Mouse (Mus musculus) c-Kit-positive CD71-positive TER-119-negative erythroid progenitor cells, embryonic 14.5 days (primary cell): ENCODE results near the gene Bmper.

Experiments used
- DNase-seq: peaks from one replicate; pipeline ENCODE4 v3.0.0-alpha.2; 2013; ENCODE audit warnings: low read depth

Gene Bmper

DNA sequence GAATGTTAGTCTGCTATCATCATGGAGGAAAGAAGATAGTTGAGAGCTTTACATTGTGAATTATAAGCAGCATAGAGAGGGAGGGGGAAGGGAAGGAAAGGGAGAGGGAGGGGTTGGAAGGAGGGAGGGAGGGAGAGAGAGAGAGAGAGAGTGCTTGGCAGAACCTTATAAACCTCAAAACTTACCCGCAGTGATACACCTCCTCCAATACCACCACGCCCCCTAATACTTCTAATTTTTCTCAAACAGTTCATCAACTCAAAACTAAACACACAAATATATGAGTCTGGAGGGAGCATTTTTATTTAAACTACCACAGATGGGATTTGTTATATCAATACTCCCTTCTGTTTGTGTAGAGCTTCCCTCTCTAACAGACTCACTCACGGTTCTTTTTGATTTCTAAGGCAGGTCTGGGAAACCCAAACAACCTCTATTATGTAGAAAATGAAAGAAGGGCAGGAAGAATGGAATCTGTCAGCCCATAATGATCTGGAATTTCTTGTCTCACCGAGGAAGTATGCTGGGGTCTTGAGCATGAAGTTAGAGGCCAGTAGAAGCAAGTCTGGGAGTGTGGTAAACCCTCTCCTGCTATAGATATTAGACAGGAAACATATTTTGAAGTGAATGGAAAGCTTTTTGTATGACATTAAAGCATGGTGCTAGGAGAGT is 152.0 kb downstream of the Bmper start:
- no peak for DNase-seq

DNA sequence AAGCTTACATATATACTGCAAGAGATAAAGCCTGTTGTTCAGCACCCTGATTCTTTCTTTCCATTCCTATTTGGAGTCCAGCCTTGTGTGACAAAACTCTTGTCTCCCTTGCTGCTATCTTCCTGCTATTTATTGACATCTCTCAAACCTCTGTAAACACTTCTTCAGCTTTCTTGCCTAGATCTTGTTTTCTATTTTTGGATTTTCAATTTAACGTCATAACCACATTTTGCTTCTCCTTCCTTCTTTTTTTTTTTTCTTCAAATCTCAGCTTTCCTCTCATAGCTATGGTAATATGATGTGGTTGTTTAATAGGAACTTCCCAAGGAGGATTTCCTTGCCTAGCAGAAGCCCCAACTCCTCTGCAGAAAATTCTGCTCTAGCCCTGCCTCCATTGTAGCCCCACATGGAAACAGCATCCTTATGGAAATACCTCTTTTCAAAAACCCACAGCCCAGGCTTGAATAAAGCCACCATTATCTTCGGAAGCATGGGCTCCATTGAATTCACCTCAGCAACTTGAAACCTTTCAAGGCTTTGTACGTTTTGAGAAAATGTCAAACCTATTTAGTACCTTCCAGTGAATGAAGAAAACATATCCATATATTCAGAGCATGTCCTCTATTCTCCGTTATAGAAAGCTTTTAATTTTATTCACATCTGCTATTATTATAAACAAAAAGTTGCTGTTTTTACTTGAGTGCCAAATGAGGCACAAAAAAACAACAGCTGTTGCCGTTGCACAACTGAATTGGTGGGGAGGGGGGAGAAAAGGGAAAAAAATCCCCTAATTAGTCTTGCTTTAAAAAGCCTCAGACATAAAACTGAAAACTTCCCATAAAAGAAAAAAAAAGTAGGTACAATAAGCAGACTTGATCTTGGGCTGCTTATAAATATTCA is 155.2 kb downstream of the Bmper start:
- no peak for DNase-seq

DNA sequence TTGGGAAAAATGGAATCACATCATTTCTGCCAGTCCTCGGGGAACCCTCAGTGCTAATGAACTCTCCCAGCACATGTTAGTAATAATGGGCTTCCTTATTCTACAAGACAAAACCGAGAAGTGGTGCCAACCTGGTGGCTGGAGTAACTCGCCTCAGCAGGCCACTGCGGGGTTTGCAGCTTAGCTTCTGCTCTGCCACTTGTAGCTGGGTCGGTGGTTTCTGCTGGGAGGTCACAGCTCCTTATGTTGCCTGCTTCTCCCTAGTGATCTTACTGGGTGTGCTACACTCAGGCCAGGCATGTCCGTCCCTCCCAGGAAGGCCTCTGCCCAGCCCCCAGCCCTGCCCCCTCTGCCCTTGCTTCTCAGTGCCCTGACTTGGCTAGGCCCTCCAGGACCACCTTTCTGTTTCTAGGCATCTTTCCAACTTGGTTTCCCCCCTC is 155.9 kb downstream of the Bmper start:
- no peak for DNase-seq

DNA sequence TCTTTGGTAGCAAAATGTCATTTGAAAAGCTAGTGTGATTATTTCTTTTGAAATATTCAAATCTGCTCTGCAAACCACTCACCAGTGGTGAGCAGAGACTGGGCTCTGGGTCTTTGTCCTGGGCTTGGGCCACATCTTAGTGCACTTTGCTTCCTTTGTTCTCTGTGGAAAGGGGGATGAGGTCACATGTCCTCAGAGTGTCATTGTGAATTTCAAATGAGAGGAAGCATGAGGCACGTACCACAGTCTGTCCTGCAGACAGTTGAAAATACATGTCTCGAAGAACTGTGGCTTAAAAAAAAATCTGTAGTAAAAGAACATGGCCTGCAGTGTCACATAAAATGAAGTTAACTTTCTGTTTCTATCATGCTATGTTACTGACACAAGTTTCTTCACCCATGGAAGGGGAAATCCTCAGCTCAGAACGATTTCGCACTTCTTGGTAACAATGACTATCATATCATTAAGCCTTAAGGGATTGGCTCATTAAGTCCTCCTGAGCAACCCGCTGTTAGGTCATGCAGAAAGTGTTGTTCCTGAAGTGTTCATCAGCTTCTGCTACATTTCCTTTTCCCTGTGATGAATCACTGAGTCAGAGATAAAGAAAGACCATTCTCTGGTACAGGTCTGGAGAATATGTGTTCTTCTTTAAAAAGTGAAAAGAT is 157.4 kb downstream of the Bmper start:
- DNase-seq: no peak

DNA sequence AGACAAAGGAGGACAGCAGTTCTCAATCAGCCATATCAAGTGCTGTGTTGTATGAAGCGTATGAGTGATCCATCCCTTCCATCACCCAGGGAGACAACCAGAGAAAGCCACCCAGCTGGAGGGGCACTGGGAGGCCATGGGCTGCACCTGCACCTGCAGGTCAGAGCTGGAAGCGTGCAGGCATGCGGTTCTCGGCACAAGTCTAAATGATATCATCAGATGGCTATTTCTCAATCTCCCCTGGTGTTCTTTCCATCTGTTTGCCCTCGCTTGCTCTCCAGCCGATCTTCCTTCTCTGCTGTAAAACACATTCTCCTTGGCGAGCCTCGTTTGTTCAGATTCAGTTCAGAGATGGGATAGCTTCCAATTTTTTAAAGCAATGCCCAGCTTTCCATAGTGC is 160.4 kb downstream of the Bmper start:
- DNase-seq: no peak

DNA sequence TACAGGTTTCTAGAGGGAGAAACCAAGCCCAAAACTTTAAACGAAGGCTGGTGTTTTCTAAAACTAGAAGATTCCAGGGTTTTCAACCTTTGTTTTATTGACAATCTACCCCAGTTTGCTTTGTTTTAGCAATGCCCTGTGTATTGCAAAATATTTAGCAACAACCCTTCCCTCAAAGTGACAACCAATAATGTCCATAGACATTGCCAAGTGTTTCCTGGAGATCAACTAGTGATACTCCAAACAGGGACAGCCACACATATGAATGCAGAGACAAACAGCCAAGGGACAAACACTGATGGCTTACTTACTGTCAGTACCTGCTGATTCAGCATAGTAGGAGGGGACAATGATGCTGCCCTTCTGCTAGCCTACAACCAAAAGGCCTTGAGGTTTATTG is 161.0 kb downstream of the Bmper start:
- DNase-seq: no peak

DNA sequence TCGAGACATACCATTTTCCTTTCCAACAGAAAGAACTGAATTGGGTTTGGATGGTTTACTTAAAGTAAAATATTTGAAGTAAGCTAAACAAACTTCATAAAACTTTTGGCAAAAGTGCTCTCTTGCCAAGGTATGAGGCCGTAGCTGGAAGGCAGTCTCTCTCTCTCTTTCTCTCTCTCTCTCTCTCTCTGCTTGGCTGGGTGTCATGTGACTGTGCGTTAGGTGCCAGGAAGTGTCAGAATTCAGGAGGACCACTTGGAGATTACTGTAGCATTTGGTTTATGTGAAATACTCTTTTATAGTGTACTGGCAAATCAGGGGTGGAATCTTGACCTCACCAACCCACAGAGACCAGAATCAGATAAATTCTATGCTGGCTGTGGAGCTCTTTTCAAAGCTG is 162.0 kb downstream of the Bmper start:
- no peak for DNase-seq

DNA sequence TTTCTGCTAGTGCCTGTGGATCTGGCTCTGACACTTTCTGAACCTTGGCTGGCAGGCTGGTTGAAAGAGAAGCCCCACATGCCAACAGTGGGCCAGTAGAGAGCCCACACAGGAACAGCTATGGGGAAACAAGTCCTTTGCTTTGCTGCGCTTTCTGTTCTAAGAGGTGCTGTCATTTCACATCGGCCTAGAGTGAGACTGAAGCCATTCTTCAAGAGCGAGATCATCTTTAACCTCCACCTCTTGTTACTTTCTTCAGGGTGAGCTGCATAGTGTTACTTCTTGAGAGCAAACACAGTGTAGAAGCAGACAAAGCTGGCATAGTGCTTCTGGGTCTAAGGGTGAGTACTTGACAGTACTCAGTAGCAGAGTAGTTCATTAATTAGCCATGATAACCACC is 163.3 kb downstream of the Bmper start:
- no peak for DNase-seq

DNA sequence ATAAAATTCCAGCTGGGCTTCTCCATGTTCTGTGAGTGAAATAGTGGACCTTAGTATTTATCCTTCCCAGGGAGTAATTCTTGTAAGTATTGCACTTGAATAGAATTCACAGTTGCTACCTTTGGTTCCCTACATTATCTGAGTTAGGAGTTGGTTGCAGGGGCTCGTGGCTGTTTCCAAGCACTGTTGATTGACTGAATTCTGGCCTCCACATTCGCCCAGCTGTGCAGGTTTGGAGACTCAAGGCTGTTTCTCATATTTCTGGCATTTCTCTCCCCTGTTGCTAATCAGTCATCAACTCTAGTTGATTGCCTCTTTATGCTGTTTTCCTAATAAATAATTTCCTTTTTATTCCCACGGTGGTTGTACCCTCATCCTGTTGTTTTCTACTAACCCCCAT is 167.2 kb downstream of the Bmper start:
- DNase-seq: no peak

DNA sequence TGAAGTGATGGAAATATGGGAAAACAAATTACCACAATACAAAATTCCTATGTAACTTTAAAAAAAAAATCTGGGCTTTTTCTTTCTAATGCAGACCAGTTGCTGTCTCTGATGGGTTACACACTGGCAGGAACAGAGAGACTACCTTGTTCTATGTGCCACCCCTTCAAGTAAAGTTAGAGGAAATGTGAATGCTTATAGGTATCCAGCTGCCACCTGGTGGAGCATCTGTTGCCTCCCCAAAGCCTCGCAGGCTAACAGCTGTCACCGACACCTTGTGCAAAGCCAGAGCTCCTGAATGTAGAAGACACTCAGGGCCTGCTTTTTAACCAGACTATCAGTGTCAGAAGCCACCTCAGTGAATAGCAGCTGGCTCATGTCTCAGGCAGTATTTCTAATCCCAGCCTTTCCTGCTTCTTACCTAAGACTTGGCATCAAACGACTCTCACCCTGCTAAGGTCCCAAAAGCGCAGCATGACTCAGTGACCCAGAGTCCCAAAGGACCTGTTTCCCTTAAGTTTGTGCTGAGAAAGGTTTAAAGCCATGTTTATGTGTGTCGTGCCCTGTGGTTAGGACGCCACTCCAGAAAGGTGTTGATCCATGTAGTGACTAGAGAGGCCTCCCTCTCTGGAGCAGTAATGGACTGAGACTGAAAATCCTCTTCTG is 171.9 kb downstream of the Bmper start:
- DNase-seq: no peak

DNA sequence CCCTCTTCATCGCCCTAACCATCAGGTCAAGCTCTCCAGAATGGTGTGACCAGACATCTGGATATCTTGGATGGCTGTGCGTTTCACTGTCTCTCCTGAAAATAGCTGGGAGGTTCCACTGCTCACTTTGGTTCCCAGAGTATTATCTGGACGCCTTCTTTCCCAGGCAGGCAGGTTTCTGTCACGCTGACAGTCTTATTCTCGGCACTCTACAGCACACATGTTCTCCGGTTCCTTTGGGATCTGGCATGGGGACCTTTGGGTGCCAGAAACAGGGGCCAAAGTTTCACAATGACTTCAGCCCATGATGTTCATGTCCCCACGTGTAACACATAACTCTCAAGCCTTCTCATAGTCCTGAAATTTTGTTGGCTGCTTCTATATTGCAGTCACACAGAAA is 173.3 kb downstream of the Bmper start:
- DNase-seq: no peak

DNA sequence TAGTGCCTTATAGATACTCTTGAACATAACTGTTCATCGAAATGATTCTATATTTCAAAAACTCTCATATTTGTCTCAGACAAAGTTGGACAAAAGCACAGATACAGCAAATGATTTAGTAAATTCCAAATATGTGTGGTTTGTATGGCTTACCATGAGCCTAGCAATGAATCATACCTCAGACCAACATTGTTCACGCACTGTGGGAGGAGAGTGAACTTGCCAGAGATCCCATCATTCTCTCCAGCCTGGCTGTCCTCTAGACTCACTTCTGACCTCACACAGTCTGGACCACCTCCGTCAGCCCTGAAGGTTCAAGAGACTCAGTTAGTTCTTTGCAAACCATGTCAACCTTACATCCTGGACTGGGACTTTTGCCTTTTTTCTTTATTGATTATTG is 175.0 kb downstream of the Bmper start:
- no peak for DNase-seq

DNA sequence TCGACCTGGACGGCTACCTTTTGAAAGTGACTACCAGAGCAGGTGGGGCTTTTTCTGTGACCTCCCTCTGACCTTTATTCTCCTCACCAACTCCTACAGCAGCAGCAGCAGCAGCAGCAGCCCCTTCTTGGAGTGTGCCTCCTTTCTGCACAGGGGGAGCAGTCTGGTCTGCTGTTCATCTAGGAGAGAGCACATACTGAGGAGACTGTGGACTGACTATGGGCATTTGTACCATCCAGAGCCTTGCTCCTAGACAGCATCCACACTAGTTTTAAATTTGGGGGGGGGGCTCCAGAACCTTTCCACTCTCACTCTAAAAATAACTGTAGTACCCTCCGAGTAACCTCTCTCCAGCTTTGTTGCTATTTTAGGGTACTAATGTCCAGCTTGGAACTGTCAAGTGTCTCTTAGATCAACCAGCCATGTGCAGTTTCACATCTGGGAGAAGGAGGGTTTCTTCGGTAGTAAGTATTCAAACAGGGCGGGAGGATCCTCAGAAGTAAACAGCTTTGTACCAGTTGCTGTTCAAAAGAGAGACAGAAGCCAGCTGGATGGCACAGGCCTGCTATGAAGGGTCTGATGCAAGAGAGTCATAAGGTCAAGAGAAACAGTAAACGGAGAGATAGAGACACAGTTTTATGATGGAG is 176.9 kb downstream of the Bmper start:
- DNase-seq: no peak

DNA sequence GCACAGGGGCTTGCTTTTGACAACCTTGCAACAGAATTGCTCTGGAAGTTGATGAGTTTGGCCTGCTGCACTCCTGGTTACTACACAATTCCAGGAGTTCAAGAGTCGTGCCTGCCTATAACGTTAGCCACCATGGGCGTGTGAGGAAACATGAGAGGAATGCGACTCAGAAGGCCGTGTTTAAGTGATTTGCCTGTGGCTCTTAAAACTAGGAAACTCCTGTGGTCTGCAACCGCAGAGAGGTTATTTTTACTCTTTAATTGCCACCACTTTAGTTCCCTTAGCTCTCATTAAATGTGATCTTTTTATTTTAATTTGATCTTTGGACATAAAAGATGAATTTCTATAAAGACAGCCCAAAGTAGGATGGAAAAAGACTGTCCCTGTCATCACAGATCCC is 184.5 kb downstream of the Bmper start:
- no peak for DNase-seq

DNA sequence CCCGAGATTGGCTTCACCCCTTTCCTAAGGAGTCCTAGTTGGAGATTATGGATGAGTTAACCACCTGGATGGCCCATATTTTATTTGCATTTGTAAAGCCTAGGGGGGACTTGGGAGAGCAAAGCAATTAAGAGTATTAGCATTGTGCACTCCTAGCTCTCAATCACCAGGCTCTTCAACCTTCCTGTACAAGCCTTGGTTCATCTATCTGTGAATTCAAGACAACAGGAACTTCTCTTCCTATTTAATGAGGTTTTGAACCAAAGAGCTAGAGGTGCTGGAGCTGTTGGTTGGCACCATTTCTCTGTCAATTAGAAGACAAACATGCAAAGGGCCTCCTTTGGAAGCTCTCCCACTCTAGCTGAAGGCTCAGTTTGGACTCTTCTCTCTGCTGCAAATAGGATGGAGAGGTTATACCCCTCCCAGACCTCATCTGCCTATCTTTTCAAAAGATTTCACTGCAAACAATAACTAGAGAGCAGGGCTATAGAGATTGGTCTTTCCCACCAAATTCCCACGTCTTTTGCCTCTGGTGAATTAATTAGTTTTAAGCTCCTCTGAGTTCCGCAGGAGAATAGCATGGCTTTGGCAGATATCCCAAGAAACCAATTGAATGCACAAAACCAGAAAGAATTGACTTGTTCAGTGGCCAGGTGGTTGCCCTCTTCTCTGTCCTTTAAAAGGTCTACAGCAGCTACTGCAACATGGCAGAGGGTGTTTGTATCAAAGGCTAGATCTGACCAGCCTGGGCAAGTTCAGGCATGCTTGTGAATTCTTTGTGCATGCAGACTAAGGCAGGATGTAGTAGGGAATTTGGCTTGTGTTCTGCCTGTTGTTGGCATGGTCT is 185.3 kb downstream of the Bmper start:
- DNase-seq: no peak

DNA sequence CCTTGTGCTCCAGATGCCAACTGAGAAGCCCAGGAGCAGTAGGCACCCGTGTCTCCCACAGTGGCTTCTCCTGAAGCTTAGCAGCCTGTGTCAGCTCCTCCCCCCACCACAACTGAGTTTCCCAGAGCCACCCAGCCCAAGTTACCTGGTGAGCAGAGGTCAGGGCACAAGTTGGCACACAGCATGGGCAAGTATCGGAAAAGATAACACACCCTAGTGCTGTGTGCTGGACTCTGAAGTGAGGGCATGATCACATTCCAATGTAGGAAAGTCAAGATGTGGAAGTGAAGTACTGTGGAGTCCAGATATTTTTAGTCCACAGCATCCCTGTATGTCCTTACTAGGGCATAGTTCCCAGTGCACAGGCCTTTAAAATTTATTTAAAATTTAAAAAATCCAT is 187.7 kb downstream of the Bmper start:
- no peak for DNase-seq

DNA sequence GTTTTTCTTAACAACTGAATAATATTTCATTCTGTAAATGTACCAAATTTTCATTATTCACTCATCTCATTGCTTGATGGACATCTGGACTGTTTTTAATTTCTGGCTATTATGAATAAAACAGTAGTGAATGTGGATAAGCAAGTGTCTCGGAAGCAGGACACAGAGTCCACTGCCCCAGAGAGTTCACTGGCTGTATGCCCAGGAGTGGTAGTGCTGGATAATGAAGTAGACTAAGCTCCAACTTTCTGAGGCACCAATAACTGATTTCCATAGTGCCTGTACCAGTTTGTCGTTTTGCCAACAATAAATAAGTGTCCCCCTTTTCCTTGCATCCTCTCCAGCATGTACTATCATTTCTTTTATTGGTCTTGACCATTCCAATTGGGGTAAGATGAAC is 190.1 kb downstream of the Bmper start:
- no peak for DNase-seq

DNA sequence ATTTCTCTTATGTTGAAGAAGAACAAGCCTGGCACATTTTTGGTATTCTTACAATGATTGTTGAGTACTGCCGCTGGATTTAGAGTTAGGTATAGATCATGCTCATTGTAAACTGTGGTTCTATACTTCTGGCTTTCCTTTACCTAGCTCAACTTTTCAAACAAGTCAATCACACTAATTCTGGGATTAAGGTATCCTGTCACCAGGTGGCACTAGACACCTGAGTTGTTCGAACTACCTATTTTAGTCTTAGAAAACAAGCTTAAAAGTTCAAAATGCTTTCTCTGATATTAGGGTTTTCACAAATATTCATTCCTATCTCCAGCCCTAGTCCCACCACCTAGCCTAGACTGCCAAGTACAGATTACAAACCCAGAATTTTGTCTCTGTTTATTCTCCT is 196.2 kb downstream of the Bmper start:
- DNase-seq: no peak

DNA sequence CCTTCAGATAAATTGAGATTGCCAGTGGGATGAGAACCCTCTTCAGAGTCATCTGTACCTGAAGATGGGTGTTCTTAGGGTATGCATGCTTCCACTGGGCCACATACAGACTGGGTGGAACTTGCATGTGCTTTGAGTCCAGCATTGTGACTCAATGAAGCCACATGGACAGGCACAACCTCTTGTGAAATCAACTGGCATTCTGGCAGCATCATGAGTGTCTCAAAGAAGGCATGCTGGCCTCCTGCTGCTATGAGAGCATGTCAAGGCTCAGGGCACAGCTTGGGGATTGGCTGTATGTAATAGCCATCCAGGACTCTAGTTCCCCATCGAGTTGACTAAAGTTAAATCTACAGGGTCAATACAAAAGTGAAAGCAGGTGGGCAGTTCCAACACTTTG is 200.9 kb downstream of the Bmper start:
- no peak for DNase-seq

DNA sequence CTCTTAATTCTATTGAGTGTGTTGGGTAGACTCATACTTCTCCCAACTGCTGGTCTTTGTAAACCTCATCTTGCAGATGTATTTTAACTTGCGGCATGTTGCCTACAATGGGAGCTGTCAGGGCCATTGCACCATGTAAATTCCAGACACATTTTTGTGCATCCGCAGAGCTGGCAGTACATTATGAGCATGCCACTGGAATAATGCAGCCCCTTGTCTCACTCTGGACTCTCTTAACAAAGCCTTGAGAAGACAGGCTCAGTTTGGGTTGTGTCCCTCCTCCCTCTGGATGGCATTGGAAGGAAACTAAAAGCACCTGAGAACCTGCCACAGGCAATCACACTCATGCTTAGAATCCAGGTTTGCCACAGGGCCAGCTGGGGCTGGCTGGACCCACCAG is 209.8 kb downstream of the Bmper start:
- no peak for DNase-seq

DNA sequence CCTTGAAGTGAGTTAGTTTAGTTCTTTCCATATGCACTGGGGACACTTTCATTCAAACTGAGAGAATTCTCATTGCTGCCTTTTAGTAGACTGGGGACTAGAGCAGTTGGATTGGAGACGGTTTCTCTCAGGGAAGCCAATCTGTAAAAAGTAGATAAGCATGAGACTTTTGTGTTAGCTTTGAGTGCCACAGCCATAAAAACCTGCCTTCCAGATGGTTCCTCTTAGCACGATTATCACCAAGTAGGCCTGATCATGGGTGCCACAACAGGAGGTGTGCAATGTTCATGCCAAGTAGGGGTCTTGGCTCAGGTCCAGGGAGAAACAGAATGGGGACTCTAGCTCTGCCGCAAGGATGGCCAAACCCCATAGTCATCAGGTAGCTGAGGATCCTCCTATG is 210.4 kb downstream of the Bmper start:
- no peak for DNase-seq
